Mouse (Mus musculus): ENCODE data around the gene Aldh8a1. TPM values are rescaled to one million over a fixed set of nuclear protein-coding genes. Genes with fewer than 3 reads are reported as not detected.
"Not testable (repeated sequence)": the region's sequence is repeated elsewhere in the genome, so short reads cannot be mapped to it uniquely, and the experiment has no call there.

The Aldh8a1 gene
- total RNA-seq, 4 experiments from 2014 or later = 0.37 to 0.87 TPM; not detected in 2

GRCm38 (mm10) chr10:21367481-21367880 lies 9.6 kb upstream of the Aldh8a1 start:
- DNase-seq (ENCODE audit: low spot score in 2 of 2) = no peak

- no peak for DNase-seq (ENCODE audit: low spot score in 2 of 2)
These were observed 7.5 kb upstream of the Aldh8a1 start for GRCm38 (mm10) chr10:21369586-21369985.

DNA sequence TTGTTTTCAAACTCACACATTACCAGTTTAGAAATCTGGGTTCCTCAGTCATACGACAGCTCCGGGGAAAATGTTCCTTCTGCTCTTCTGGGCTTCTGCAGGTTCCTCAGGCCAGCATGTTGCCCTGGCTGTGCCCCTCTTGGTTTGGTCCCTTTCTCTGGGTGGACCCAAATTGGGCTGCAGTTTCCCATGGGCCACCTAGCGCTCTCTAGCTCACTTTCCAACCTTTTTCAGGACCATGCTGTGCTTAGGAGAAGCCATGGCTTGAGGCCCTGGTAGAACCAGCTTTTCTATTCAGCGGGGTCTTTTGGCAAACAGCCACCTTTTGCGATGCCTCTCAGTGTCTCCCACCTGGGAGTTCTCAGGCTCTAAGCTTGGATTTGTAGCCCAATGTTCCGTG lies 4.8 kb upstream of the Aldh8a1 start:
- no peak for DNase-seq (ENCODE audit: low spot score in 2 of 2)

DNA sequence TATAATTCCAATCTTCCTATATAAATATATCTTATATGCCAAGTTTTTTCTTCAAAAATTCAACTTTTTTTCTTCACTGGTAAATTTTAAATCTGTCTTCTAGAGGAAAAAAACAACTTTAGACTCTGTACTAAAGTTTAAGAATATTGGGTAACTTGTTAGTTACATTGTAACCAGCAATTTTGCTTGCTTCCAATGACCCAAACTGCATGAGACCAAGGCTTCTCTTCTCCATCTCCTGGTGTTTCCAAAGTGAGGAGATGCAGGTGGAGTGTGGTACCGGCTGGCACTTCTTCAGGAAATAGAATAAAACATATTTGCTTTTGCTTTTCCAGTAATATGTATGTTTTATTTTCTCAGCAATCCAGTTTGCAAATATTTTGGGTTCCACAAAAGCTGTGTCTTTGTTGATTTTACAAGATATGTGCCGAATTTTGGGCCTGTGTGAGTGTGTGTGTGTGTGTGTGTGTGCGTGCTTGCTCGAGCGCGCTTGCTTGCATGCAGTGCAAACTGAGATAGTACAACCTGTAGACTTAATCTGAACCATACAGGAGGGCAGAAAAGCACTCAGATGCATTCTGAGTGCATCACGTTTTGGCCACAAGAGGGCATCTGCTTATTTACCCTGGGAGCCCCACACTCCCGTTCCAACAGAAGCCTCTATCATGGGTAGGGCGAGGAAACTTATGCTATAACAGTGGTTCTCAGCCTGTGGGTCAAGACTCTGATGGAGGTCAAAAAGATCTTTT lies 1.3 kb downstream of the Aldh8a1 start:
- no peak for DNase-seq (ENCODE audit: low spot score in 2 of 2)

- no peak for DNase-seq (ENCODE audit: low spot score in 2 of 2)
These were observed 5.8 kb downstream of the Aldh8a1 start for GRCm38 (mm10) chr10:21382914-21383313.

DNA sequence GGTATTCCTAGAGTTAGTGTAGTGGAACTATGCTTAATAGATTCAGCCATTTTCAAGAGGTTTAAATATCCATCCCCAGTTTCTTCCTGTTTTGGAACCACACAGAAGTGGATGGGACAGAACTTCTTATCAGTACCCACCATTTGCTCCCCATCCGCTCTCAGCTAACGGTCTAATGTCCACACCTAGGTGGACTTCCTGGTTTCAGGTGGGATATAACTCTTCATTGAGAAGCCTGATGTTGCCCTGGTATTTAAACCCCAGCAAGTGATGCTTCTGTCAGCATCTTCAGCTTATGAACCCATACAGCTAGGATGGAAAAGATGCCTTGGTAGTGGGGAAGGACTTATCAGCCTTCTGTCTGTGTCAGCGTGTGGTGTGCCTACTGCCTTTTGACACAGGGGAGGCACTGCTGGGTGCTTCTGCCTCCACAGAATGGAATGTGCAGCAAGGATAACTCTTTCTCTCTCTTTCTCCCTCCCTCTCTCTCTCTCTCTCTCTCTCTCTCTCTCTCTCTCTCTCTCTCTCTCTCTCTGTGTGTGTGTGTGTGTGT lies 8.1 kb downstream of the Aldh8a1 start:
- DNase-seq (ENCODE audit: low spot score in 2 of 2) = no peak

GRCm38 (mm10) chr10:21389075-21389474 lies 12.0 kb downstream of the Aldh8a1 start:
- DNase-seq (ENCODE audit: low spot score in 2 of 2) = no peak

GRCm38 (mm10) chr10:21390440-21390839 lies 13.3 kb downstream of the Aldh8a1 start:
- DNase-seq (ENCODE audit: low spot score in 2 of 2) = no peak

GRCm38 (mm10) chr10:21391286-21391685 lies 14.2 kb downstream of the Aldh8a1 start:
- DNase-seq (ENCODE audit: low spot score in 2 of 2) = no peak

- no peak for DNase-seq (ENCODE audit: low spot score in 2 of 2)
These were observed 16.3 kb downstream of the Aldh8a1 start for GRCm38 (mm10) chr10:21393390-21393789.

- DNase-seq (ENCODE audit: low spot score in 2 of 2) = no peak
These were observed 18.5 kb downstream of the Aldh8a1 start for GRCm38 (mm10) chr10:21395426-21396139.

DNA sequence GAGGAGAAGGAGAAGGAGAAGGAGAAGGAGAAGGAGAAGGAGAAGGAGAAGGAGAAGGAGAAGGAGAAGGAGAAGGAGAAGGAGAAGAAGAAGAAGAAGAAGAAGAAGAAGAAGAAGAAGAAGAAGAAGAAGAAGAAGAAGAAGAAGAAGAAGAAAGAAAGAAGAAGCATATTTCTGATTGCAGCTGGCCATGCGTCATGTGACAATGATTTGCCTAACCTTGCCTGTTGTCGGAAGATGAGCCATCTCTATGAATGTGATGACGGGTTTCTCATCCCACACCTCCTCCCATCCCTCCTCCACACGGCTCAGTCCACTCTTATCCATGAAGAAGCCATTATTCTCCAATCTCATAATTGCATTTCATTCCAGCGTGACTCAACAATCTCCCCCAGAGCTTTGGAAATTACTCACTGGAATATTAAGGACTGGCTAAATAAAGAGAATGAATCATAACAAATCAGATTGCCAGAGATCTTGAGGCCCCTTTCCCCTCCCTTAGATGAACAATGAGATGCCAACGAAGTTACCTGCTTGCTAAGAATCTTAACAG lies 21.9 kb downstream of the Aldh8a1 start:
- DNase-seq (ENCODE audit: low spot score in 2 of 2) = not testable (repeated sequence)

- no peak for DNase-seq (ENCODE audit: low spot score in 2 of 2)
These were observed 22.5 kb downstream of the Aldh8a1 start for GRCm38 (mm10) chr10:21399622-21400021.

- no peak for DNase-seq (ENCODE audit: low spot score in 2 of 2)
These were observed 22.9 kb downstream of the Aldh8a1 start for GRCm38 (mm10) chr10:21400031-21400430.

DNA sequence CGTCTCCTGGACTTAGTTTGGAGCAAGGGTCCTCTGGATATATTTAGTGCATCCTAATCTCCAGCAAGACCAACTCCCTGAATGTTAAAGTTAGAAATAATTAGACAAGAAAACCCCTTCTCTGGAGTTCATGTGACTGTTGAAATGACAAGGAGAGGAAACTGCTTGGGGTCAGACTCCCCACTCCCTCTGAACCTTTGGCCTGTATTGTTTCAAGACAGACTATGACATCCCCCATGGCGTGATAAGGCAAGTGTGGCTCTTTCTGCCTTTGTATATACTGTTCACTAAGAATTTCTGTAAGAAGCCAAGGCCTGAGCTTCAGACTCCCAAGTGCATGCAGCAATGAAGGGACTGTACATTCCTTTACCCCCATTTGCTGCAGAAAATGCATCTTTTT lies 23.4 kb downstream of the Aldh8a1 start:
- DNase-seq (ENCODE audit: low spot score in 2 of 2) = no peak

DNA sequence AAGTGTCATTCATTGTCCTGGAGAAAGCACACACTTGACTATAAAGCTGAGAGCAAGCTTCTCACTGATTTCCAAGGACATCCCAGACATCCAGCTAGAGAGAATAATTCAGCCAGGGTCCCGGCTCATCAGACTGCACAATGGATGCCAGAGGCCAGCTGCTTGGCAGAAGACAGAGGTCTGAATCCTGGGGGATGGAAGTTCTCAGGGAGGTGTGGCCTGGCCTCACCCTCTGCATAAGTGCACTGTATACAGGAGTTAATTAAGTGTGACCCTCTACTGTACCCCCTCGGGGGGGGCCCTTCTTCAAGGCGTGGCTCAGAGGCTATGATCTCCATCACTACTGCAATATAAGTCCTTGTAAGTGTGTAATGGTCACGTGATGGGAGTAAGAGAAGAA lies 24.2 kb downstream of the Aldh8a1 start:
- DNase-seq (ENCODE audit: low spot score in 2 of 2) = no peak

- DNase-seq (ENCODE audit: low spot score in 2 of 2) = no peak
These were observed 27.7 kb downstream of the Aldh8a1 start for GRCm38 (mm10) chr10:21404822-21405221.

- DNase-seq (ENCODE audit: low spot score in 2 of 2) = no peak
These were observed 28.8 kb downstream of the Aldh8a1 start for GRCm38 (mm10) chr10:21405707-21406534.

GRCm38 (mm10) chr10:21410711-21411110 lies 33.6 kb downstream of the Aldh8a1 start:
- DNase-seq (ENCODE audit: low spot score in 2 of 2) = no peak

GRCm38 (mm10) chr10:21411621-21412205 lies 34.6 kb downstream of the Aldh8a1 start:
- no peak for DNase-seq (ENCODE audit: low spot score in 2 of 2)

GRCm38 (mm10) chr10:21415031-21415430 lies 37.9 kb downstream of the Aldh8a1 start:
- DNase-seq (ENCODE audit: low spot score in 2 of 2) = no peak
